Mouse (Mus musculus) right cerebral cortex, postnatal 25 days (tissue): ENCODE data around the gene Kcnj5.
A peak's percentile ranks its signal among the peaks of the same experiment; 100 is the strongest.

Experiments
- DNase-seq: peaks from one replicate; pipeline ENCODE4 v3.0.0; 2022

Kcnj5 gene

DNA sequence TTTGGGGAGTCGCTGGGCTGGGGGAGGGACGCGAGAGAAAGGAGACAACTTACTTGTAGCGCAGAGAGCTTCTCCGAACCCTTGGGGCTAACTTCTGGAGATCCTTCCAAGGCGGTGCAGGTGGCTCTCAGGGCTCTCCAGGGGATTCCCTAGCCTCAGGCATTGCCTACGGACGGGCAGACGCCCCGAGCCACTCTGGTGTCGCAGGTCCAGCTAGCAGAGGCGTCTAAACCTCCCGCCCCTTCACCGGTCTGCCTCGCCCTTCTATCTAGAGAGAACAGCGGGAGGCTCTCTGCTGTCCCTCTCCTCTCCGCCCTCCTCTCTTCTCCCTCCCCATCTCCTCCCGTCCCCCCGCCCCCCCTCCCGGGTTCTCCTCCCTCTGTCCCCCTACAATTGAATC, at the start of gene Kcnj5:
TSS of gene Kcnj5 (minus strand) at position 300 of the 400 bp plus-strand sequence.
- no peak for DNase-seq

DNA sequence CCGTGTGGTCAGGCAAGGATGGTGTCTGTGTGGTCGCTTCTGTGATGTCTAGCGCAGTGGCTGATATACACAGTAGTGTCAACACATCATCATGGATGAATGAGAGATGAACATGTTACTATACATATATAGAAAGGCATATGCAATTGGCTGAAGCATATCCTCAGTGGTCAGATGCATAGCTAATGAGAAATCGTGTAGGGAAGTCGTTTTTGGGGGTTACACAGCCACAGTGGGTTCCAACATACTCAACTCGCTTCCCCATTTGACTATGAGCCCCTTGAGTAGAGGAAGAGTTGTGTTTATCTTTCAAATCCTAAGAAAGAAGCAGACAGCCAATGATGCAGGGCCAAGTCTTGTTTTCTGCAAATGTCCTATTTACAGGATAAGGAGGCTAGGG, 48.6 kb upstream of the Kcnj5 start:
- DNase-seq = no peak

DNA sequence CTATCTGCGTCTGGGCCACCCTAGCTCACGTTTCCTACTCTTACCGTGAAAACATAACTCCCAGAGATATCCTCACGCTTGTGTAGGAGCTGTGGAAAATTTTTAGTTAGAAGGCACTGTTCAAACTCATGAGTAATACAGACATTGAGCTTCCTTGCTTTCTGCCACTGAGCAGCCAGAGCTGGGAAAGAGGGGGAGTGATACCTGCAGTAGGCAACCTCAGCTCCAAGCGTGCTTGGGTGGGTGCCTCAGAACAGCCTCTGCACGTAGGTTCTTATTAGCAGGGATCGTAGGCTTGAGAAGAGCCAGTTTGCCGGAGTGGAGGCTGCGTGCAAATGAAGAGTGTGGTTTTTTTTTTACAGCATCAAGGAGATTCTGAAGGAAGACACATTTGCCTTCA, 47.6 kb upstream of the Kcnj5 start:
- peak; percentile 61 for DNase-seq

DNA sequence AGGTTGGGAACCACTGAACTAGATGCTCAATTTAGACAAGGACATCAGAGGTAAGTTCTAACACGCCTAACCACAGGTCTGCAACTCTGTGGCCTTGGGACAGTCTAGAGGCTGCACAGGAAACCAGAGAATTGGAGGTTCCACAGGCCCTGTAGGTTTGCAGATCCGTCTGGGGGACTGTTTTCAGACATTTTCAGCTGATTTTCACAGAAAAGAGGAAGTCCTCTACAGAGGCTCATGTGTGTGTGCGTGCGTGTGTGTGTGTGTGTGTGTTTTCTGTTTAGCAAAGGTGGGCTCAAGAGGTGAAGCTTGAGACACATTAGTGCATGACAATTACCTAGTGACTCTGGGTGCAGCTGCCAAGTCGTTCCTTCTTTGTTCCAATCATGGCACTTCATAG, 46.9 kb upstream of the Kcnj5 start:
- no peak for DNase-seq

DNA sequence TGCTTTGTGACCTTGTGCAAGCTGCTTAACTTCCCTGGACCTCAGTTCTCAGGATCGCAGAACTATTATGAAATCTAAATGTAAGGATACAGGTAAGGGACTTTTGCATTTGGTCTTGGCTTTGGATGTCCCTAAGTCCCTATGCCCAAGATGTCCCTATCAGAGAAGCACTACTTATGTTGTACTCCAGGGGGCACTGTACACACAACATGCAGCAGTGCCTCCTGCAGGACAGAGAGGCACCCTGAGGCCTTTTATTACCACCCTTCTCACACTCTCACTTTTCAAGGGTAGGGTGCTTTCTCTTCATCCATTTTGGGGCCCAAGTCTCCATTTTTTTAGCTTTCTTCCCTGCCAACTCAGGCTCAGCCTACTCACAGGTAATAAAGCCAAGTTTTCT, 44.0 kb upstream of the Kcnj5 start:
- no peak for DNase-seq

DNA sequence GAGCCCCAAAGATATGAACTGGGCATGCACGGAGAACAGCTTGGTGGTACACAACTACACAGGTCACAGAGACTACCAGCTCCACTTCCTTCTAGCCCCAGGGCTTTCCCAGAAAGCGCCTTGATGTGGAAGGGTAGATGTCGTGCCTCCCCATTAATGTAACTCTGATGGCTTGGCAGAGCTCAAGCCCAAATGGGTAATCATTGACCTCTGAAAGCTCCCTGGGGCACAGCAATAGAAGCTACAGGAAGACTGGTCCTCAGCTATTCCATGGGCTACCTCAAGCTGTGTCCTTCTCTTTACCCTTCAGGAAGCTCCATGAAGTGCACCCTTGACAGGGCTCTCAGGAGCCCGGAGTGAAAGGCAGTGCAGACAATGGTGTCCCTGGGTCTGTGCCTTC, 40.8 kb upstream of the Kcnj5 start:
- no peak for DNase-seq

DNA sequence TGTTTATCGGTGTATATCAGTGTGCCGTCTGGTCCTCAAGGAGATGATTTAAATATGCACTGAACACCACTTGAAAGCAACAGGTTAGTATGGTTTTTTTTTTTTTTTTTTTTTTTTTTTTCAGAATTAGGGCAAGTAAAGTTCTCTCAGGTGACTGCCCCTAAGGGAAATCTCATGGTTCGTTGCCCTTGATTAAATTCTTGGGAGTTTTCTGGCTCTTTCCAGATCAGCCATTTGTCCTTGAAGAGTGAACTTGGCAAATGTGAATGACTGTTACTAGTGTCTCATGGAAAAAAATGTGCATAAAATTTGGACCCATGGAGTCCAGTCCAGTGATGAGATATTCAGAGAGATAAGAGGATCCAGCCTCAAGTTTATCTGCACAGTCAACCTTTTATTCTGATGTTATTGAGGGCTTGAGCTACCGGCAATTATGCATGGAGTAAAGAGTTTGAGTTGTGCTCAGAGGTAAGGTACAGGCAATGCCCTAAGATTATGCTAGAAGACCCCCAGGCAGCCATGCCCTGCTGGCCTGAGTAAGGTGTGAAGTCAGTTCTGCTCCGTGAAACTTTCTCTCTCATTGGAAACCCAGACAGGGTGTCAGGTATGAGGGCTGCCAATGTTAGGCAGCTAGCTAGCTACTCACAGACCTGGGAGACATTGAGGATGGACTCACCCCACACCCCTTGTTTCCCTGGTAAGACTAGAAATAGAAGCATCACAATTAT, 32.9 kb upstream of the Kcnj5 start:
- DNase-seq = no peak

DNA sequence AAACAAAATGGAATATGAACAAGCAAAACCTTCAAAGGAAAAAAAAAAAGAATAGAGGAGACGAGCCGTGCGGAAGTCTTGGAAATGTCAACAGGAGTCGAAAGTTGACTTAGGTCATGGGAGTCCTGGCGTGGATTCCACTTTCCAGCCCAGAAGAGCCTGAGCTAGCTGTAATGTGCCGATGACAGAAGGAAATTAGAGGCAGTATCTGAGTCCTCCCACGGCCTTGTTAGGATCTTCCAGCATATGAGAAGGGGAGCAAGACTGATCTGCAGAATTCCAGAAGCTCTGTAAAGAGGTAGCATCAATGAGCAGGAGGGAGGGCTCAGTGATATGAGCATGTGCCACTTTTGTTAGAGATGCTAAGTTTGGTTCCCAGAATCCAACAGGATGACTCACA, 31.9 kb upstream of the Kcnj5 start:
- no peak for DNase-seq

DNA sequence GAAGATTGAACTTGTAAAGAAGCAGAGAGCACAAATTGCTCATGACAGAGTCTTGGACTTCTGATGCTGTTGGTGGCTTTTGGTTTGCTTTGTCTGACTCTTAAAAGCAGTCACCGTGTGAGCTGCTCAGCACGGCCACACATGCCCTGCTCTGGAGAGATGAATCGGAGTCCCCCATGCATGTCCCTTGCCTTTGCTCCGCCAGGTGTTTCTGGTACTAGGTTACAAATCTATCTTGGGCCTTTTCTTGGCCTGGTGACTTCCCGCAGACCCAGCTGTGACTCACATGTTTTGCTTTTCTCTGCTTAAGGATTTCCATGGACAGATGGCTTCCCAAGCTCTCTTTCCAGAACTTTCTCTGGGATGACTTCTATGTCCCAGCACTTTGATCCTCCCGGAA, 29.5 kb upstream of the Kcnj5 start:
- DNase-seq = no peak

DNA sequence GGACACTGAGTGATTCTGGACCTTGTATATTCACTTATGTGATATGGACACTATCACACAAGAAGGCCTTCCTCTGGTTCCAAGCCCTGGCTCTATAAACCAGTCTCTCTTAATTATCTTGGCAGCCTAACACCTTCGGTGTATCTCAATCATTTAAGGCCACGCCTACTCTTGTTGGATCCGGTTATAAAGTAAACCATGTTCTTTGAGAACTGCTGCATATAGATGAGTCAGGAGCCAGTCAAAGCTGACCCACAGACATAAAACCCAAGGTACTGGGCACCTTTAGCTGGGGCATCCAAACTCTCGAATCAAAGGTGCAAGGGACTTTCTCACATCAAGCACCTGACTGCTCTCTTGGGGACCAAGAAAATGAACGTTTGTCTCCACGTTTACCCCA, 28.1 kb upstream of the Kcnj5 start, which contains the start of gene Kcnj1:
TSS of gene Kcnj1 (plus strand) at position 292 of the 400 bp plus-strand sequence.
- DNase-seq = no peak

DNA sequence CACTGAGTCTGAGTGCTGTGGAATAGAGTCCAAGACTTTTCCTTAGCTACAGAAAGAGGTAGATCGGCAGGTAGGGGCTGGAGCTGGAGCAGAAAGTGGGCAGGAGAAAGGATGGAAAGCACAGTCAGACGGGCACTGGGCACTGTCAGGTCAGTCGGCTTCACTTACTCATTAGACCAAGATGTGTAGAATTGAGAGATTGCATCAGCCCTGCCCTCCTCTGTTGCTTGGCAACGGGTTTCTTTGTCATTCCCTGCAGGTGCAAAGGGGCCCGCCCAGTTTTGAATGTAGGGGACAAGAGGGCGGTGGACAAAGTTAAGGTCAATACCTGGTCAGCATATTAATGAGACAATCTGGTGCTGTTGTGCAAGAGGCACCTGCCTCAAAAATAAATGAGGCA, 25.2 kb upstream of the Kcnj5 start:
- DNase-seq = no peak

DNA sequence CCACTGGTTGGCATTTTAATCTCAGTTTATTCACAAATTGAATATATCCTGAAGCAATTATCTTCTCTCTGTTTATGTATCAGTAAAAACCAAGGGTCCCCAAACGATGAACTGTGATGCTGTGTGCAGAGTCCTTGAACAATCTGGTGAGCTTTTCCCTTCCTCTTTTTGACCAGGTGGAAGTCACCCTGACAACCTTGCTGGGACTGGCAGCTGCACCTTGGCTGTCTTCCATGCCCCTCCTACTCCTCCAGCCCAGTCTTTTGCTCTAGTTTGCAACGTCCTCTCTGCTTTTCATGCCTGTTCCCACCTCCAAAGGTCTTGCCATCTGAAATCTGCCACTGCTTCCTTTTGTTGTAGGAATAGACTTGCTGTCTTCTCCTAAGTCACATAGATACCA, 24.7 kb upstream of the Kcnj5 start:
- DNase-seq = no peak

DNA sequence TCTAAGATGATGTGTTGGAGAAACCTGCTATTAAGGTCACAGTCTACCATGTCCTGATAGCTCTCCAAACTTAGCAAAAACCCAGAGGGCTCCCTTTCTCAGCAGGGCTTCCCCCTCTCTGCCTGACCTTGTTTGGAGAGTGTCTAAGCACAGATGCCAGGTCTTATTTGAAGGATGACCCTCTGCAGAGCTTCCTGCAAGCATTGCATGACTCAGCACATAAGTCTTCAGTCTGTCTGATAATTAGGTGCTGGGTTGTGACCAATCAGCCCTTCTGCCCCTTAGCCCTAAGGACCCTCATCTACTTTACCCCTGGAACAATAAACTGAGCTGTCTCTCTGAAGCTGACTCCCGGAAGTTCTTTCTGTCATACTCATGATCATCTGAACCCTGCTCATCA, 16.6 kb upstream of the Kcnj5 start:
- DNase-seq = no peak

DNA sequence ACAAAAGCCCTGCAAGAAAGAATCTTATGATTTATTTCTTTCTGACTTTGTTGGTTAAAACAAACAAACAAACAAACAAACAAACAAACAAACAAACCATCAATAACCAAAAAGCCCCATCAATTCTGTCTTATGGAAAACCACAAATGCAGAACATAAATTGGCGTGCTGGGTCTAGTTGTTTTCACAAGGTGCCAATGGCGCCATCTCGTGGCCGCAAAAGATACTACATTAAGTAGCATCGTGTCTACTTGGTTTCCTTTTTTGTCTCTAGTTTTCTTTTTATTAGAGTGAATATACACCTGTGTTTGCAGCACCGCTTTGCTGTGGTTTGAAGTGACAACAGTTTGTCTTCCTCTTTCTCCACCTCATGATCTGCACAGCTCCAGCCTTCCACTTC, 6.2 kb upstream of the Kcnj5 start:
- peak; percentile 59 for DNase-seq

DNA sequence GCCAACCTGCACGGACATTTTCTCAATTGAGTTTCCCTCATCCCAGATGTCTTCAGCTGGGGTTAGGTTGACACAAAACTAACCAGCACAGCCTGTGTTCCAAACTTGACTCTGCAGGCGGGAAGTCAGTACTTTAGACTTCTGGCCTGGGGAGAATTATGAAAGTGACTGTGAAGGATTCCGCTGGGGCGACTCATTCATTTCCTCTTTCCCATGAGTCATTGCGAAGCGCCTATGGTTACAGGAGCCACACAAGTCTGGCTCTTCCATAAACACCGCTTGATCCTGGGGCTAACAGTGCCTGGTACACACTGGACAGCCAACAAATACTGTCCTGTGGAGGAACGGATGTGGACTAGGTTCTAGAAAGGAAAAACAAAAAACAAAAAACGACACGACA, 5.2 kb upstream of the Kcnj5 start:
- no peak for DNase-seq

DNA sequence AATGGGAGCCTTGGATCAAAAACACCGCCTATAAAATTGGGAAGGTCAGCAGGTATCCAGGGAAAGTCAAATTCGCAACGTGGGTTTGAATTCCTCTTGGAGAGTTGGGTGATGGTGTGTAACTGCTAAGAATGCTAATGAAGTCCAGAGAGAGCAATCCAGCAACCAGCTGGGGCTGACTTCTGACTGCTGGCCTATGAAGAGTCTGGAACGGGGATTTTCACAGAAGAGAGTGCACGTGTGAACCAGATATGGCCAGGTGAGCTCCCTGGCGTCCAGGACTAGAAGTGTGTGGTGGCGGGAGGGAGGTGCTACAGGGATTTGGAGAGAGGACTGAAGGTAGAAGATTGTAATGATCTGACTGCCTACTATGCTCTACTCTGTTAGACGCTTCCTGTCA, 3.9 kb upstream of the Kcnj5 start:
- no peak for DNase-seq

DNA sequence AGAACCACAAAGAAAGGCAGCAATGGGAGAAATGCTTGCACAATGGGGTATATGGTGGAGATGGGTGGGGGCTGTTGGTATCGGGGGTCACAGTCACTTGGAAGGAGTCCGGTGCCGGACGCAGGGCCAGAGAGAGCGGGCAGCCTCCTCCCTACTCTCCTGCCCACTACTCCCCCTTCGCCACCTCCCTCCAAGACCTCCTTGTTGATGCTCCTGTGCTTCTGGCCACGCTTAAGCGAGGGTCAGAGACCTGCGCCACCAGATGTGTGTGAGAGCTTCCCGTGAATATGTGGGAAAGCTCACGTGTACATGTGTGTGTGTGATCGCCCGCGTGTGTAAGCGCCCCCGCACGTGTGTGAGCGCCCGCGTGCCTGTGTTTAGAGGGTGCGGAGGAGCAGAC, 339 bp upstream of the Kcnj5 start:
- no peak for DNase-seq

DNA sequence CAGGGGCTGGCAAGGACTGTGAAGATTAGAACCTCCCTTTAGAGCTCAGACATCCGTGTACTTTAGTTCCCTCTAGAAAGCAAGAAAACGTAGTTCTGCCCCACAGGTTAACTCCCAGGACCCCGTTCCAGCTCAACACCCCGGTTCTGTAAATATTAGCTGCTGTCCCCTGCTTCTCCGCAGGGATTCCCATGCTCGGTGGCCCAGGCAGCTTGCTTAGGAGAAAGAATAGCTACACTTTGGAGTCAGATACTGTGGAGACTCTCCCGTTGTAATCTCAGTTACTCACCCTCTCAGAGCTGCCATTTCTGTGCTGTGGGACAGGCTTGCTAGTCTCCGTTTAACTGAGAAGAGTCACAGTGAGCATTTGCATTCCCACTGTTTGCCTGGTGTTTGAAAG, 1.2 kb downstream of the Kcnj5 start:
- DNase-seq = no peak

DNA sequence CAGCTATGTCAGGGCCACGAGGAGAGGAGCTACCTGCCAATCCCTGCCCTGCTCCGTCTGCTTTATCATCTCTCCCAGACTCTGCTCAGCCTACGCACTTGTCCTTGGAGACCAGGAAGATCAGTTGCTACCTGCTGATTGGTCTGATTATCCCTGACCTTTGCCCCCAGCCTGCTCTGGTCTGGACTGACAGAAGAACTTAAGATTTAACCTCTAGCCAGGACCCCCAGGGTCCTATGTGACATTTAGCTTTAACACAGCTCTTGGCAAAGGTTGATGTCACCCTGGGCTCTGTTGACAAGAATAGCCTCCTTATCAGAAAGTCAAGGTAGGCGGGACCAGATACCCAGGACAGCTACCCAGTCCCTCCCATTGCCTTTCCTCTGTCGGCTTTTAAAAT, 3.3 kb downstream of the Kcnj5 start:
- DNase-seq = no peak

DNA sequence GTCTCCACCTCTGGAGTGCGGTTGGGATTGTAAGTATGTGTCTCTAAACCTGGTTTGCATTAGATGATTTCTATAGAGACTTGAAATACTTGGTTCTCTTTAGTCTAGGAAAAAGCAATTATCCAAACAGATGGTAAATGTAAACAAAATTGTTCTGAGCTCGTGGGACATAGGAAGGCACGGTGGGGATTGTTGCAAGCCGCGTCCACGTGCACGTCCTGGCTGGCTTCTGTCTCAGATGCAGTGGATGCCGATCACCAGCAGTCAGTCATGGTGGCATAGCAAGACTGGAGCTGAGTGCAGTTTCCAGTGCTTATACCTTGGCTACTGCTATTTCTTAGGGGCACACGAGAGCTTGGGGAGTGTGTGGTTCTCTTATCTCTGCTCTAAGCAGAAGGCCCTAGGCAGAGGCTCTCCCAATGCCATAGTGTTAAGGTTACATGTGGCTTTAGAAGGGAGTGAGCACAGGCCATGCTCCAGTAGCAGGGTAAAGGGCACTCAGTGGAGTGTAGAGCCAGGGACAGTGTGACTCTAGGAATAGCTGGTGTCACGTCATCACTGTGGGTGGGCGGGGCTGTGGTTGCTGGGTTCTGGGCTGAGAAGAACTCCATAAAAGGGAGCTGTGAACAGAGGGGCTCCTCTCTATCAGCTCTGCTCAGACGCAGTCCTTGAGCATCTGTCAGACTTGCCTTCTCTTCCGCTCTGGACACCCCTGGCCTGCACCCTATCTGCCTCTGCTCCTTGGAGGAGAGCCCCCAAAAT, 8.6 kb downstream of the Kcnj5 start:
- DNase-seq = no peak

DNA sequence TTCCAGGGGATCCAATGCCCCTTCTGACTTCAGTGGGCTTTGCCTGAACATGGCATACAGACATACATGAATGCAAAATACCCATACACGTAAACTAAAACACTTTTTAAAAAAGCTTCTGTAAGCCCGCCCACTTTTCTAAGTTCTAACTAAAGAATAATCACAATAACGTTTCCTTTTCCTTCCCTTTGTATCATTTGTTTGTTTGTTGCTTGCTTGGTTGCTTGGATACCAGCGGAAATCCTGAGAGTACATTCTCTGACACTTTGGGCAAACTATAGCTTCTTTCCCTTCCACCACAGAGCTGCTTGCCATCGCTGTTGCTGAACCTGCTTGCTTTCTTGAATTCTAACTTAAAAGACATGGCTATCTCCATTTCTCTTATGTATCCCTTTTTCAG, 13.0 kb downstream of the Kcnj5 start:
- no peak for DNase-seq

DNA sequence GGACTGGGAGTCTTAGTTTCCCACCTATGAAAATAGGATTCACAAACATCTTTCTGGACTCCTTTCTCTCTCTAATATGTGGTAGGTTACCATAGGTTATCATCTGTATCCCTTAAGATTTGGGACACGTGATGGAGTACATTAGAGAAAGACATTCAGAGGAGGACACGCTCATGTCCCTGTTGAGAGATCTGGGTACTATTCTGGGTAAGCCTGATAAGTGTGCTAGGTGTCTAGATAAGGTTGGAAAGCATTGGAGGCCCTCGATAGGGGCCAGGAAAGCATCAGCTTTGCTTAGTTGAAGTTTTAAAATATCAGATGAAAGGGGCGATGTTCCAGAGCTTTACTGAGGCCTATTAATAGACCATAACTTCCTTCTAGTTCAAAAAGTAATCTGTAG, 15.4 kb downstream of the Kcnj5 start:
- DNase-seq = no peak

DNA sequence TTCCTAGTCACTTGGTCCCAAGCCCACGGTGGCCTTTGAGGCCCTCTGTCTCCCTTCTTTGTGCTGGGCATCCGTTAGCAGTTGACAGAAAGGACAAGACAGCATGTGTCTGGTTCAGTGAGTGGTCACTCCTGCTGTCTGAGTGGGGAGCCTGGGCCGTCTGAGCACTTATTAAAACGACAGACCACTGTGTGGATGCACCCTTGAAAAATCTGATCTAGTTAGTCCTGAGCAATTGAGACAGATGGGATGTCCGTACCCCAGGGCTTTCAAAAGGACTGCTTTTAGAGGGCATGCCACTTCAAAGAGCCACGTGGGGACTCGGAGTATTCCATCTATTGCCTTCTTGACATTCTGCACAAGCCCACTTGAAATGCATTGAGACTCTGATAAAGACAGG, 20.5 kb downstream of the Kcnj5 start:
- no peak for DNase-seq

DNA sequence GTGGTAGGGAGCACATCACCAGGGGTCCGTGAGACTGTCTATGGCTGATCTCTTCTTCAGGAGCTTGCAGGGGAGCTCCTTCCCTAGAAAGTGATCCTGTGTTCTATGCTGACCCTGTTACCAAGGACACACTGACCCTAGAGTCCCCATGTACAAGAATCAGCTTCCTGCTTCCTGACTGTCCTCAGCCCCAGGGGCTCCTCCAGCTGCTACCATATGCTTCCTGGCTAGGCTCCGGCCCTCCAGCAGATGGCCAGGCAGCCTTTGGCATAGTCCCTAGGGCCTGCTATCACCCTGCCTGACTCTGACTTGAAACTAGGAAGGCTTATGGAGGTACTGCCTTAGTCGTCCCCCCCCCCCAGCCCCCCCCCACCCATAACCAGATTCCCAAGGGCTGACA, 24.0 kb downstream of the Kcnj5 start:
- DNase-seq = no peak

DNA sequence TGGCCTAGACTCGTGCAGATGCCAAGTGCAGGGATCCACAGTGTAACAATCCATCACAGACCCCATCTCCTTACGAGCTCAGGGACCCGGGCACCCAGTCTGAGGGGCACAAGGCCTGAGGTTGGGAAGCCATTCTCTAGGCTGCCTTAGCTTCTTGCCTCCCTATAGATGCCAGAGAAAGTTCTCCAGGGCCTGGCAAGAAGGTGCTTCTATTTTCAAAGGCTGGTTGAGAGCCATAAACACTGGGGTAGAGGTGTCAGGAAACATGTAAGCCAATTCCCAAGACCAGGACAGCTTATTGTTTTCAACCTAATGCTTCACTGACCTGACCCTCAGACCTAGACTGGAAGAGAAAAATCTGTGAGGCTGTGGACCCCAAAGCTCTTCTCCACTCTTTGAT, 28.2 kb downstream of the Kcnj5 start:
- DNase-seq = no peak
